In the genomic region with DNA sequence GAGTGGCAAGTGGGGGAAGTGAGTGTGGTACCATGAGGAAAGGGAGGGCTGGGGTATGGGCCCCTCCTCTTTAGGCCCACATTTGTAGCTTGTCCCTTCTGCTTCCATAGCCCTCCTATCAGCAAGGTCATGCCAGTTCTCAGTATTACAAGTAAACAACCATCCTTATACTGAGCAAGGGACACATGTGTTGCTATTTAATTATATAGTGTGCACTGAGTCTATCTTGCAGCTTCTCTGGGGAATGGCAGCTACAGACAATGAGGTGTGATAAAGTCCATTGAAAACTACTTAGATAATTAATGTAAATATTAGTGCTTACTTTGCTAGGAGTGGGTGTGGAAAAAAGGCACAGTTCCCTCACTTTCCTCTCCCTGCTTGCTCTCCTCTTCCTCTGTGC, we compare ENCODE assay signal across 21 mouse cellular contexts.
"Had no signal": no experiment of that assay in that cellular context is flagged by ENCODE, and none has a peak within 500 bp of the region (broad histone marks: within the 10 kb centered on the region; RNA-seq: fewer than 3 reads in every experiment).

No protein-coding gene starts in this region.

- ATAC-seq: liver, postnatal 0 days; lung, postnatal 0 days; midbrain, embryonic 15.5 days had no signal

- H3K4me1 ChIP-seq: limb, embryonic 15.5 days; midbrain, embryonic 12.5 days had no signal

- H3K9ac ChIP-seq: limb, embryonic 12.5 days; limb, embryonic 15.5 days; liver, embryonic 14.5 days; liver, postnatal 0 days; lung, embryonic 14.5 days; midbrain, embryonic 12.5 days; midbrain, embryonic 15.5 days; neural tube, embryonic 12.5 days; neural tube, embryonic 15.5 days had no signal

- H3K27ac ChIP-seq: limb, embryonic 12.5 days; limb, embryonic 15.5 days; liver, embryonic 14.5 days; macrophage; midbrain, embryonic 12.5 days; midbrain, embryonic 15.5 days; neural tube, embryonic 12.5 days; neural tube, embryonic 15.5 days had no signal

- H3K4me3 ChIP-seq: limb, embryonic 12.5 days; limb, embryonic 15.5 days; midbrain, embryonic 12.5 days; midbrain, embryonic 15.5 days; neural tube, embryonic 12.5 days; neural tube, embryonic 15.5 days had no signal

- DNase-seq: kidney, adult 9 months; kidney, postnatal 14 days; kidney, postnatal 4 days; left cerebral cortex, postnatal 4 days; liver, postnatal 0 days; lung, embryonic 14.5 days; right cerebral cortex, adult 18-20 months; right cerebral cortex, postnatal 14 days; spleen, adult 18-20 months; thymus, adult 18-20 months; thymus, postnatal 36 days had no signal

- H3K4me2 ChIP-seq: limb, embryonic 12.5 days; limb, embryonic 15.5 days; liver, embryonic 11.5 days; lung, embryonic 14.5 days; midbrain, embryonic 12.5 days; midbrain, embryonic 15.5 days; neural tube, embryonic 12.5 days; neural tube, embryonic 15.5 days had no signal

- H3K9me3 ChIP-seq: limb, embryonic 12.5 days; limb, embryonic 15.5 days; midbrain, embryonic 12.5 days; midbrain, embryonic 15.5 days; neural tube, embryonic 12.5 days; neural tube, embryonic 15.5 days had no signal

- H3K27me3 ChIP-seq: limb, embryonic 12.5 days; limb, embryonic 15.5 days; midbrain, embryonic 12.5 days; midbrain, embryonic 15.5 days; neural tube, embryonic 12.5 days; neural tube, embryonic 15.5 days had no signal

- H3K36me3 ChIP-seq: limb, embryonic 12.5 days; limb, embryonic 15.5 days; midbrain, embryonic 12.5 days; midbrain, embryonic 15.5 days; neural tube, embryonic 12.5 days had no signal
